Mouse (Mus musculus): ENCODE data around the gene Myog. TPM values are rescaled to one million over a fixed set of nuclear protein-coding genes. Genes with fewer than 3 reads are reported as not detected.

Myog gene
- polyA plus RNA-seq, 1 experiment = 0.09 TPM

- 78% methylated on average over 7 of the region's 7 CpGs for WGBS
- no peak overlapping the region for H3K4me3 ChIP-seq (ENCODE audit: insufficient read depth, low read depth, low read length)
- H3K27ac ChIP-seq (ENCODE audit: insufficient read depth, low read depth, low read length) = no peak overlapping the region
- H3K36me3 ChIP-seq (ENCODE audit: control insufficient read depth, insufficient read depth, low read length) = no peaks in the 10 kb centered on the region
- no peaks in the 10 kb centered on the region for H3K27me3 ChIP-seq (replicated peaks; ENCODE audit: control insufficient read depth, insufficient read depth, low read length)
- no peak for DNase-seq
- TF ChIP-seq POLR2A (IDR thresholded peaks at IDR 0.05; ENCODE audit: low read depth, low read length) = no peak
- no peak for TF ChIP-seq CTCF (conservative IDR thresholded peaks at IDR 0.05; ENCODE audit: insufficient read depth, insufficient read length, low read depth, low read length)
- no peaks in the 10 kb centered on the region for H3K4me1 ChIP-seq (ENCODE audit: control insufficient read depth, insufficient read depth, low read length)
Measured at GRCm38 (mm10) chr1:134334111-134334827, 44.5 kb downstream of the Myog start.

DNA sequence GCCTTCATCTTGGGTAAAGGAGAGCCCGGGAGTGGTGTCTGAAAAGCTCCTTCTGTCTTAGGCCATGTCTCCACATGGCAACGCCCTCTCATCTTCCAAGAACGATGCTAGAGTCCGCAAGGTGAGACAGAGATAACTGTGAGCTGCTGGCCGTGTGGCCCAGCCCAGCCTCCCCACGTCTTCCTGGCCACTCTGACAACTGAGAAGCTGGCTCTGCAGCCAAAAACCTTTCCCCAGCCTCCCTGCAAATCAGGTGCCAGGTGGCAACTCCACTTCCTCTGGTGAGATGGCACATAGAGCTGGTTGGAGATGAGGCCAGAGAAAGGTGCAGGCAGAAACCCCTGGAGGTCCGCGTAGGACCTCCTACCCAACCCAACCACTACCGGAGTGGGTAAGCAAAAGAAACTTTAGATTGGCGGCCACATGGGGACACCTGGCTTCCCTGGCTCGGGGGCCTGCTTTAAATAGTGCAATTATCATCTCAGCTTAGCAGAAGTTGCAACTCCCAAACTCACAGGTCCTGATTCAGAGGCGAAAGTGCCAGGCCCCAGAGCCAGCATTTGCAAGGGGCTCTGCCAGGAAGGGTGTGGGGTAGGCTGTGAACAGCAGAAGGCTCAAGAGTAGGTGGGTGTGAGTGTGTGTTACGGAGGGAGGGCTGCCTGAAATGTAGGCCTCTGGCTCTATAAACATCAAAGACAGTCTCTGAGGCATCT lies 45.6 kb downstream of the Myog start:
- WGBS = 83% methylated on average over 13 of the region's 13 CpGs
- H3K27me3 ChIP-seq (replicated peaks; ENCODE audit: control insufficient read depth, insufficient read depth, low read length) = no peaks in the 10 kb centered on the region
- no peak overlapping the region for H3K27ac ChIP-seq (ENCODE audit: insufficient read depth, low read depth, low read length)
- no peak for TF ChIP-seq POLR2A (IDR thresholded peaks at IDR 0.05; ENCODE audit: low read depth, low read length)
- TF ChIP-seq CTCF (conservative IDR thresholded peaks at IDR 0.05; ENCODE audit: insufficient read depth, insufficient read length, low read depth, low read length) = no peak
- no peak overlapping the region for H3K4me3 ChIP-seq (ENCODE audit: insufficient read depth, low read depth, low read length)
- H3K36me3 ChIP-seq (ENCODE audit: control insufficient read depth, insufficient read depth, low read length) = no peaks in the 10 kb centered on the region
- no peaks in the 10 kb centered on the region for H3K4me1 ChIP-seq (ENCODE audit: control insufficient read depth, insufficient read depth, low read length)
- DNase-seq = no peak

GRCm38 (mm10) chr1:134335924-134336810 lies 46.4 kb downstream of the Myog start:
- H3K27ac ChIP-seq (ENCODE audit: insufficient read depth, low read depth, low read length) = no peak overlapping the region
- no peak overlapping the region for H3K4me3 ChIP-seq (ENCODE audit: insufficient read depth, low read depth, low read length)
- H3K4me1 ChIP-seq (ENCODE audit: control insufficient read depth, insufficient read depth, low read length) = no peaks in the 10 kb centered on the region
- 84% methylated on average over 12 of the region's 12 CpGs for WGBS
- no peak for DNase-seq
- no peaks in the 10 kb centered on the region for H3K27me3 ChIP-seq (replicated peaks; ENCODE audit: control insufficient read depth, insufficient read depth, low read length)
- TF ChIP-seq CTCF (conservative IDR thresholded peaks at IDR 0.05; ENCODE audit: insufficient read depth, insufficient read length, low read depth, low read length) (no peak), POLR2A (IDR thresholded peaks at IDR 0.05; ENCODE audit: low read depth, low read length) (no peak)
- no peaks in the 10 kb centered on the region for H3K36me3 ChIP-seq (ENCODE audit: control insufficient read depth, insufficient read depth, low read length)

DNA sequence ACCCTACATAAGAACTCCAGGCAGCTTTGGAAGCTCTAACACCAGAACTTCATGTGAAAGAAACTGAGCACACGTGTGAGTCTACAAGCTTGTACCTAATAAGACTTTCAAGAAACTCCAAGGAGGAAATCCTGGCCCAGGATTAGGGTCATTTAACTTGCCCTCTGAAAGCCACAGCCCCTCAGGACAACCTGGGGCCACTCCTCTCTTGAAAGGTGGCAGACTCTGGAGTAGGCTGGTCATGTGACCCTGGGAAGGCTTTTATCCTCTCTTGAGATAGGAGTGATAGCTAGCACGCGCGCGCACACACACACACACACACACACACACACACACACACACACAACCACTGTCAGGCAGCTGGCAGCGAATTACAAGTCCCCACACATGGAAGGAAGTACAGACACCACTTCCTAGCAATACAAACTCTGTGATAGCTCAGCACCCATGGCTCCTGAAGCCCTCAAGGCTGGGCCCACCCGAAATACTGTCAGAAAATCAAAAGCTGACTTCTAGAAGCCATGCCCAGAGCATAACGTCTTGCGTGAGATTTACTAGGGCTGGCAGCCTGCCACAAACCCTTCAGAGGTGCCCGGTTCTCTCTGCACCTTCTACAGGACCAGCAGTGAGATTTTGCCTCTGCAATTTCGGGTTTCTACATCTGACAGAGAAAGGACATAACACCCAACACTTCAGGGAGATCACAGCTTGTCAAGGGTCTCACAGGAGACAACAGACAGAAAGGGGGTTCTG lies 47.3 kb downstream of the Myog start:
- Histone ChIP-seq H3K27ac (ENCODE audit: insufficient read depth, low read depth, low read length) (no peak overlapping the region), H3K36me3 (ENCODE audit: control insufficient read depth, insufficient read depth, low read length) (no peaks in the 10 kb centered on the region), H3K4me3 (ENCODE audit: insufficient read depth, low read depth, low read length) (no peak overlapping the region), H3K27me3 (replicated peaks; ENCODE audit: control insufficient read depth, insufficient read depth, low read length) (no peaks in the 10 kb centered on the region), H3K4me1 (ENCODE audit: control insufficient read depth, insufficient read depth, low read length) (no peaks in the 10 kb centered on the region)
- 62% methylated on average over 11 of the region's 11 CpGs for WGBS
- no peak for TF ChIP-seq POLR2A (IDR thresholded peaks at IDR 0.05; ENCODE audit: low read depth, low read length)
- no peak for TF ChIP-seq CTCF (conservative IDR thresholded peaks at IDR 0.05; ENCODE audit: insufficient read depth, insufficient read length, low read depth, low read length)
- DNase-seq = no peak

GRCm38 (mm10) chr1:134339162-134339561 lies 49.4 kb downstream of the Myog start:
- no peak overlapping the region for H3K4me3 ChIP-seq (ENCODE audit: insufficient read depth, low read depth, low read length)
- no peaks in the 10 kb centered on the region for H3K27me3 ChIP-seq (replicated peaks; ENCODE audit: control insufficient read depth, insufficient read depth, low read length)
- H3K36me3 ChIP-seq (ENCODE audit: control insufficient read depth, insufficient read depth, low read length) = no peaks in the 10 kb centered on the region
- TF ChIP-seq POLR2A (IDR thresholded peaks at IDR 0.05; ENCODE audit: low read depth, low read length) = no peak
- no peak for TF ChIP-seq CTCF (conservative IDR thresholded peaks at IDR 0.05; ENCODE audit: insufficient read depth, insufficient read length, low read depth, low read length)
- H3K27ac ChIP-seq (ENCODE audit: insufficient read depth, low read depth, low read length) = no peak overlapping the region
- H3K4me1 ChIP-seq (ENCODE audit: control insufficient read depth, insufficient read depth, low read length) = no peaks in the 10 kb centered on the region
- DNase-seq = no peak
- 91% methylated on average over 7 of the region's 7 CpGs for WGBS

DNA sequence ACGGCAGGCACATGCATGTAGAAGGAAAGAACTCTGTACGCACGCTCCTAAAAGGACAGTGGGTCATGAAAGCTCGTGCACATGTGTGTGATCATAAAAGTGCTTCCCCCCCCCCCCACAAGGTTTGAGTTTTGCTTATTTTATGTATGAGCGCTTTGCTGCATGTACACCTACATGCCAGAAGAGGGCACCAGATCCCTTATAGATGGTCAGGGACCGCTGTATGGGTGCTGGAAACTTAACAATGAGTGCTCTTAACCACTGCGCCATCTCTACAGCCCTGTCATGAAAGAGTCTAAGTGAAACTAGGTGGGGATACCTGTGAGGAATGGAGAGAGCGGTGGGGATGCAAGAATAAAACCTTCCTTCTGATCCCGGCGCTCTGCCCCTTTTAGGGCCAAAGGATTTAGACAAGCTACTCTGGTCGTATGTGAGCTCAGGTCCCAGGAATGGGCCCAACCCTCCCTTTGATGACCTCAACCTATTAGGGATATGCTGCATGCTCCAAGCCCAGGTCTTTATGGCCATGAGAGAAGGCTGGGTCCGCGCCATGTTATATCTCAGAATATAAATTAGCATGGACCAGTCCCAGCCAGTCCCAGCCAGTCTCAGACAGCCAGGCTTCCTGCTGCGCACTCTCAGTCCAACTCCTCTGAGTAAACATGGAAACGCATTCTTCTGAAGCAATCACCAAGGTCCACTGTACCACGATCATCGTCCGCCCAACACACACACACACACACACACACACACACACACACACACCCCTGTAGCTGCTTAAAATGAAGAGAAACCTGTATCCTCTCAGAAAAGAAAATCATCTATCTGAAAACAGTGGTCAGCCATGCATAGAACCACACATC lies 50.2 kb downstream of the Myog start:
- no peak overlapping the region for H3K27ac ChIP-seq (ENCODE audit: insufficient read depth, low read depth, low read length)
- TF ChIP-seq POLR2A (IDR thresholded peaks at IDR 0.05; ENCODE audit: low read depth, low read length) (no peak), CTCF (conservative IDR thresholded peaks at IDR 0.05; ENCODE audit: insufficient read depth, insufficient read length, low read depth, low read length) (0 out of 2 replicates have a peak, but pooled peaks have one; percentile 20)
- no peak for DNase-seq
- H3K4me1 ChIP-seq (ENCODE audit: control insufficient read depth, insufficient read depth, low read length) = 0 out of 2 replicates have a peak, but pooled peaks cover 2% of the 10 kb centered on the region
- no peaks in the 10 kb centered on the region for H3K36me3 ChIP-seq (ENCODE audit: control insufficient read depth, insufficient read depth, low read length)
- no peak overlapping the region for H3K4me3 ChIP-seq (ENCODE audit: insufficient read depth, low read depth, low read length)
- no peaks in the 10 kb centered on the region for H3K27me3 ChIP-seq (replicated peaks; ENCODE audit: control insufficient read depth, insufficient read depth, low read length)
- 86% methylated on average over 18 of the region's 18 CpGs for WGBS

Data from kidney, adult 2 months (tissue).